Comparison of ENCODE assay signal across 17 mouse cellular contexts in genomic region chr11:41193981-41194380, GRCm38 (mm10).
"Had no signal": no experiment of that assay in that cellular context is flagged by ENCODE, and none has a peak within 500 bp of the region (broad histone marks: within the 10 kb centered on the region; RNA-seq: fewer than 3 reads in every experiment).

No protein-coding gene starts in this region.

- ATAC-seq: liver, embryonic 12.5 days; liver, postnatal 0 days; lung, postnatal 0 days; midbrain, embryonic 13.5 days; midbrain, embryonic 15.5 days; midbrain, embryonic 16.5 days had no signal

- DNase-seq: left cerebral cortex, postnatal 4 days; liver; liver, embryonic 13.5 days; liver, postnatal 0 days; lung, adult 18-20 months; lung, adult 2 months; lung, embryonic 14.5 days; lung, postnatal 10 days; lung, postnatal 14 days; lung, postnatal 36 days; lung, postnatal 4 days; midbrain, embryonic 14.5 days had no signal
